Mouse (Mus musculus) CD4-positive, CD25-positive, alpha-beta regulatory T cell, adult 2 months (primary cell): ENCODE measurements around the gene Rftn1.

Experiments used
- DNase-seq: peaks from one replicate; pipeline ENCODE4 v3.0.0-alpha.2; 2012; ENCODE audit warnings: low read depth, low spot score

Rftn1 gene

DNA sequence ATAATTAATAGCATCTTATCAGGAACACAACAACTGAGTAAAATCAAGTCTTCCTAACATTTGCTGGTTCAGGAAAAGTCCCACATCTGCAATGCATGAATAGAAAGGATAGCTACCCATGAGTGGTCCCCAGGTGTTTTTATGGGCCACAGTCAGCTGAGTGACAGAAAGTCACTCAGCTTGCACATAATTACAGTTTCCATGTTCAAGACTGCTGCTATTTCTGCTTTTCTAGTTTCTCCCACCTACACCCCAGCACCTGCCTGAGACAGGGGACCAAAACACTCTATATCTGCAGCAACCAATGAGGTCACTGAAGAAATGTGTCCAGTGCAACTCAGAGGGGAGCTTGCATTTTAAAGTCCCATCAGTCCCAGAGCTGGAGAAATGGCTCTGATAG, 95.9 kb downstream of the Rftn1 start:
- DNase-seq = no peak

DNA sequence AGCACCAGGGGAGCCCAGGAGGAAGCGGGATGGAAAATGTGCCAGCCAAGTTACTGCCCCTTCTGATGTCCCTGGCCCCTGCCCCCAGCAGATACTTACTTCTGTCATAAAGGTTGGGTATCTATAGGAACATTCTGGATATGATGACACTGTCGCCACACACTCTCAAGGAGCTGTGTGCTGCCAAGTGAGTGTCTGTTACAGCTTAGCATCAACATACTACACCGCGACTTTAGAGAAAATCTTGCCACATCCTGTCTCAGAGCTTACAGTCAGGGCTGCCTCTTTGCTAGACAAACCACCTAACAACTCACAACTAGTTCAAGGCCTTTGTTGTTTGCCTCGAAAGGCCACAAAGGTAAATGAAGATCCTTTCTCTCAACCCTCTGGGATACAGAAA, 96.4 kb downstream of the Rftn1 start:
- DNase-seq = peak; percentile 80

DNA sequence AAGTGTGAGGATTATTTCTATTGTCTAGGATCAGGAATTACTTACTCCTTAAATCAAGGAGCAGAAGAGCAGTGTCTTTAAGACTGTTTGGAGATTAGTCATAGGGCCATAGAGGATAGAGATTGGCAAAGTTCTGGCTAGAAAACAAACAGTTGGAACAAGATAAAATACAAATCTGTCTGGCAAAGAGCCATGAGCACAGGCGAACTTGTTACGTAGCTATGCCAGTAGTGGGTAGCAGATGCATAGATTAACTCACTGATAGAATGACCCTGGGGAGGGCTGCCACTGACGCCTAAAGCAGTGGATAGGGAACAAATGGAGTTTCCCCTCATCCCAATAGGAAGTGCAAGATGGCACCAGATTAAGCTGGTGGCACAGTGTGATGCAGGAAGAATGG, 97.1 kb downstream of the Rftn1 start:
- no peak for DNase-seq

DNA sequence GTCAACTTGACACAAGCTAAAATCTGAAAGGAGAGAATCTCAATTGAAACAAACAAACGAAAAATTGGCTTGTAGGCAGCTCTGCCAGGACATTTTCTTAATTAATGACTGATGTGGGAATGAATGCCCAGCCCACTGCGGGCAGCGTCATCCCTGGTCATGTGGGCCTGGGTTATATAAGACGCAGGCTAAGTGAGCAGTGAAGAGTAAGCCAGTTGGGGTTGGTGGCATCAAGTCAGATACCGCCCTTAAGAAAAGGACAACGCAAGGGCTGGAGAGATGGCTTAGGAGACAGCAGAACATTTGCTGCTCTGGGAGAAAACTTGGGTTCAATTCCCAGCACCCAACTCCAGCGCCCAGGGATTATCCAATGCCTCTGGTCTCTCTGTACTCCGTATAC, 97.6 kb downstream of the Rftn1 start:
- no peak for DNase-seq

GRCm38 (mm10) chr17:50091829-50092228, 98.6 kb downstream of the Rftn1 start:
- DNase-seq = no peak

- no peak for DNase-seq
These were observed 100.7 kb downstream of the Rftn1 start for GRCm38 (mm10) chr17:50089725-50090124.

GRCm38 (mm10) chr17:50088054-50088453, 102.4 kb downstream of the Rftn1 start:
- no peak for DNase-seq

DNA sequence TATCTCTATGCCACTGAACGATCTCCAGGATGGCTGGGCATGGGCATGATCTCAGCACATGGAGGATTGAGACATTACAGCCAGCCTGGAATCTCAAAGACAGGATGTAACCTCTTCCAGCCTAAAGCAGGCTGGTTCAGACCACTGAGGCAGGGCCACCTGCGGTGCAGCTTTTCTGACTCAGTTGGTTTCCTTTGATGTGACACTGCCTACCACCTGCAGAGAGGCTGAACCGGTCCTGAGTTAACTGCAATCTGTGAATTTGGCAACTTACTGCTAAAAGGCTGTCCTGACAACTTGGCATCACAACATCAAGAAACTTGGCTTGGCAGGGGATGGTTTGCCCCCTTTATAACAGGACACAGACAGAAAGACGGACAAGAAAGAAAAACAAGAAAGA, 103.6 kb downstream of the Rftn1 start:
- no peak for DNase-seq

DNA sequence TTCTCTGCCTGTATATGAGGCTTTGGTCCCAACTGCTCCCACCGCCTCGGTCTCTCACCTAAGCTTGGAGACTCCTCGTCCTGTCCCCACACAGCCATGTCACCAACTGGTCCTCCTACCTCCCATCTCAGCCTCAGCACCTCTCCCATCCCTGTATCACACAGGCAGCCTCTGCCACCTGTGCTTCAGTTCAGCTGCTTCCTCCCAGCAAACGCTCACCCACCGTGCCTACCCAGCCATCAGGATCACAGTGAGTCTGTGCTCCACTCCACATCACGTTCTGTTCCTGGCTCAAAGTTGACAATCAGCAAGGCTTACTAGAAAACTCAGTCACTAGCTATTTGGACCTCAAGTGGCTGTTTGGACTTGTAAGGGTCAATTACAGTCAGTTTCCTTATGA, 105.8 kb downstream of the Rftn1 start:
- DNase-seq = no peak

DNA sequence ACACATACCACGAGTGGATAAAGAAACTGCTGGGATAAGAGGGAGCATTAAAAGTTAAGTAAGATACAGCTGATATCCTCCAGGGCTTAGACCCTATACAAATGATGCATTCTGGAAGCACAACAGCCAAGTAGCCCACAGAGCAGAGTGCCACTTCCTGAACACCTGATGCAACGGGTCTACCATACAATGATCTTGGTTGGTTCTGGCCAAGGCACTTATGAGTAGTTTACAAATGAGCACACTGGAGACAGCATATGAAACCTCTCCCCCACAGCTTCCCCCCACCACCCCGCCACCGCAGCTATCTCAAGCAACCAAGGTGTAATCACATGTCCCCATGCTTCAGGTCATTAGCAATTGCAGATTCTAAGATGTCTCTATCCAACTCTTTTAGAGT, 106.5 kb downstream of the Rftn1 start:
- no peak for DNase-seq

- DNase-seq = no peak
These were observed 107.5 kb downstream of the Rftn1 start for GRCm38 (mm10) chr17:50082947-50083346.

GRCm38 (mm10) chr17:50081647-50082046, 108.8 kb downstream of the Rftn1 start:
- no peak for DNase-seq

DNA sequence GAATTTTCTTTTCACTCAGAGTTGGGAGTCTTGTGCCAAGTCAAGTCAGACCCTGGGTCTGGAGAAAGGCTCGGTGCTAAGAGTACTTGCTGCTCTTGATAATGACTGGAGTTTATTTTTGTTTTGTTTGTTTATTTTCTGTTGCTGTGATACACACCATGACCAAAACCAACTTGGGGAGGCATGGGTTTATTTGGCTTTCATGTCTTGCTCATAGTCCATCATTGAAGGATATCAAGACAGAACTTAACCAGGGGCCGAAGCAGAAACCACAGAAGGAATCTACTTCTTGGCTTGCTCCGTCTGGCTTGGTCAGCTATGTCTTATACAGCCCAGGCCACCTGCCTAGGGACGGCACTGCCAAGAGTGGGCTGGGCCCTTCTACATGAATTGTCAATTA, 109.5 kb downstream of the Rftn1 start:
- DNase-seq = no peak

GRCm38 (mm10) chr17:50078749-50079148, 111.7 kb downstream of the Rftn1 start:
- no peak for DNase-seq

- DNase-seq = no peak
These were observed 117.2 kb downstream of the Rftn1 start for GRCm38 (mm10) chr17:50072982-50073965.

DNA sequence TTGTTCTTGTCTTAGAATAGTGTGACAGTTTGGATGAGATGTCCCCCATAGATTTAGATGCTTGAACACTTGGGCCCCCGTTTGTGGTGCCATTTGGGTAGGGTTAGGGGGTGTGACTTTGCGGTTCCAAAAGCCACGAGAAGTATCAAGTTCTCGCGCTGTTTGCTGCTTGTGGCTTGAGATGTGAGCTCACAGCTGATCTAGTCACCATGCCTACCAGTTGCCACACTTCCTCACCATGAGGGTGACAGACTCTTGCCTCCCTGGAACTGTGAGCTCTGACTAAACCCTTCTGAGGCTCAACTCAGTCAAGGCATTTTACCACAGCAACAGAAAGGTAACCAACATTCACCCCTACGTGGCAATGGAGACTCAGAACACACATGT, 118.9 kb downstream of the Rftn1 start:
- DNase-seq = peak; percentile 63

- no peak for DNase-seq
These were observed 119.5 kb downstream of the Rftn1 start for GRCm38 (mm10) chr17:50070822-50071601.

- DNase-seq = no peak
These were observed 120.4 kb downstream of the Rftn1 start for GRCm38 (mm10) chr17:50069897-50070636.

- no peak for DNase-seq
These were observed 121.3 kb downstream of the Rftn1 start for GRCm38 (mm10) chr17:50069205-50069604.

GRCm38 (mm10) chr17:50068681-50069138, 121.8 kb downstream of the Rftn1 start:
- no peak for DNase-seq

DNA sequence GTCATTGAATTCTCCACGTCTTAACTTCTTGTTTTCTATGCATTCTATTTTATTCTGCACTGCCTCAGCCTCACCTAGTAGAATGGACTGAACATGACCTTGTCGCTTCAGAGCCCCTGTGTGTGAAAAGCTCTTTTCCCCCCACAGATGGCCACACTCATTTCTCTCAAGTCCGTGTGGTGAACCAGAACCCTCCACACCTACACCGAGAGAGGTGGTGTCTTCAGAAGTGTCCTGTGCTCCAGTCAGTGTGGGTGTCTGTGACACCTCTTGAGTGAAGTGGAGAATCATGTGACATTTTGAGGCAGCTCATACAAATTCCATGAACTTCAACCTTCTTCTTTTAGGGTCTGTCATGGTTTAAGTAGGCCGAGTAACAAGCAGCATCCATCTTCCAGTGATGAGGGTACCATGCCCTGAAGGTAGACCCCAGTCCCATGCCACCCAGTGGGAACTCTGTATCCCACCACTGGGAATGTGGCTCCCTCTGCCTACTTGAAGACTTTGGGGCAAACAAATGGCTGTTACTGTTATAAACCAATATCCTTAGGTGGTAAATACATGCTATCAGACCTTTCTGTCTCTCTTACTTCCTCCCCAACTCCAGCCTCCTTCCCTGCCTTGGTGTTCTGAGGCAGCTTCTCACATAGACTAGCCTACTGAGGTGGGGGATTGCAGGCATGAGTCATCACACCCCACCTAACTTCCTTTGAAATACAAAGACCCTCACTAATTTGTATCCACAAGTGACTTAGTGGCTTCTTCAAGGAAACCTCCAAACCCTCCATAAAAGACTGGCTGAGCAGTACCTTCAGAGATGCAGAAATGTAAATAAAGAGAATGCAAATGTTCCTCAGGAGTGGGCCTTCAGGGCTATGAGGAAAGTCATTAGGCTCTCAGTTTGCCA, 122.4 kb downstream of the Rftn1 start:
- DNase-seq = no peak
